In genomic region chrX:114963543-114963942, GRCm38 (mm10) we compare ENCODE assay signal across 42 mouse cellular contexts. TPM values are rescaled to one million over a fixed set of nuclear protein-coding genes. Genes with fewer than 3 reads are reported as not detected.
"Had no signal": no experiment of that assay in that cellular context is flagged by ENCODE, and none has a peak within 500 bp of the region (broad histone marks: within the 10 kb centered on the region; RNA-seq: fewer than 3 reads in every experiment).

No protein-coding gene starts in this region.

- DNase-seq: gastrocnemius, postnatal 14 days; gastrocnemius, postnatal 36 days; heart, adult 11 months; heart, adult 2 months; heart, postnatal 10 days; heart, postnatal 36 days; kidney, adult 11 months; kidney, adult 2 months; kidney, adult 9 months; kidney, postnatal 14 days; kidney, postnatal 36 days; layer of hippocampus, adult 9-11 months; layer of hippocampus, postnatal 36 days; left cerebral cortex, postnatal 4 days had no signal

- H3K4me2 ChIP-seq: heart, embryonic 11.5 days; heart, embryonic 13.5 days; hindbrain, embryonic 13.5 days; hindbrain, embryonic 15.5 days; kidney, embryonic 15.5 days; limb, embryonic 13.5 days; limb, embryonic 15.5 days; liver, embryonic 12.5 days had no signal

- H3K9ac ChIP-seq: heart, embryonic 13.5 days; hindbrain, embryonic 13.5 days; hindbrain, embryonic 15.5 days; kidney, embryonic 15.5 days; limb, embryonic 13.5 days; limb, embryonic 15.5 days; liver, embryonic 12.5 days had no signal

- H3K36me3 ChIP-seq: heart, embryonic 13.5 days; hindbrain, embryonic 13.5 days; hindbrain, embryonic 15.5 days; kidney, embryonic 15.5 days; limb, embryonic 13.5 days; limb, embryonic 15.5 days; liver, embryonic 12.5 days had no signal

- H3K27ac ChIP-seq: heart, adult 2 months; heart, embryonic 13.5 days; hindbrain, embryonic 13.5 days; hindbrain, embryonic 15.5 days; hindbrain, postnatal 0 days; kidney, embryonic 15.5 days; kidney, postnatal 0 days; limb, embryonic 13.5 days; limb, embryonic 15.5 days; liver, embryonic 12.5 days had no signal

- ATAC-seq: hindbrain, postnatal 0 days; intestine, embryonic 16.5 days; liver, embryonic 12.5 days had no signal

- H3K27me3 ChIP-seq: heart, embryonic 13.5 days; hindbrain, embryonic 13.5 days; hindbrain, embryonic 15.5 days; kidney, embryonic 15.5 days; limb, embryonic 13.5 days; limb, embryonic 15.5 days; liver, embryonic 12.5 days had no signal

- H3K4me1 ChIP-seq: heart, embryonic 13.5 days; hindbrain, embryonic 13.5 days; hindbrain, embryonic 15.5 days; kidney, embryonic 15.5 days; limb, embryonic 13.5 days; limb, embryonic 15.5 days; liver, embryonic 12.5 days had no signal

- H3K4me3 ChIP-seq: heart, adult 2 months; heart, embryonic 13.5 days; hindbrain, embryonic 13.5 days; hindbrain, embryonic 15.5 days; kidney, embryonic 15.5 days; limb, embryonic 13.5 days; limb, embryonic 15.5 days; liver, embryonic 12.5 days had no signal

- H3K9me3 ChIP-seq: heart, embryonic 13.5 days; hindbrain, embryonic 13.5 days; hindbrain, embryonic 15.5 days; kidney, embryonic 15.5 days; limb, embryonic 13.5 days; limb, embryonic 15.5 days; liver, embryonic 12.5 days had no signal

RNA-seq across cellular contexts. Expression of gene Ube2dnl2, which starts 56.2 kb away (rescaled TPM):
- total RNA-seq: gastrocnemius, adult 18-20 months; gastrocnemius, adult 8-10 months; gastrocnemius, postnatal 14 days; gastrocnemius, postnatal 36 days; heart, adult 2 months; heart, postnatal 10 days; heart, postnatal 36 days; hematopoietic stem cell, adult 5-6 weeks; hindbrain, postnatal 0 days; layer of hippocampus, adult 18-20 months; layer of hippocampus, adult 8-10 months; layer of hippocampus, postnatal 14 days; layer of hippocampus, postnatal 36 days; left cerebral cortex, adult 18-20 months; left cerebral cortex, adult 8-10 months; left cerebral cortex, postnatal 10 days; left cerebral cortex, postnatal 25 days; left cerebral cortex, postnatal 4 days; liver, adult 2 months had no signal
- polyA plus RNA-seq: gonadal fat pad, adult 2 months; heart, adult 2 months; heart, embryonic 11.5 days; heart, embryonic 13.5 days; heart, embryonic 16.5 days; hindbrain, embryonic 11.5 days; hindbrain, embryonic 13.5 days; hindbrain, embryonic 15.5 days; hindbrain, postnatal 0 days; intestine, embryonic 14.5 days; intestine, embryonic 16.5 days; kidney, adult 2 months; kidney, embryonic 15.5 days; kidney, postnatal 0 days; large intestine, adult 2 months; limb, embryonic 11.5 days; limb, embryonic 13.5 days; limb, embryonic 15.5 days; liver, adult 2 months; liver, embryonic 12.5 days had no signal

RNA-seq across cellular contexts. Expression of gene Ube2dnl1, which starts 58.7 kb away (rescaled TPM):
- total RNA-seq: gastrocnemius, adult 18-20 months; gastrocnemius, adult 8-10 months; gastrocnemius, postnatal 14 days; gastrocnemius, postnatal 36 days; heart, adult 2 months; heart, postnatal 10 days; heart, postnatal 36 days; hematopoietic stem cell, adult 5-6 weeks; hindbrain, postnatal 0 days; layer of hippocampus, adult 18-20 months; layer of hippocampus, adult 8-10 months; layer of hippocampus, postnatal 14 days; layer of hippocampus, postnatal 36 days; left cerebral cortex, adult 18-20 months; left cerebral cortex, adult 8-10 months; left cerebral cortex, postnatal 10 days; left cerebral cortex, postnatal 25 days; left cerebral cortex, postnatal 4 days; liver, adult 2 months had no signal
- polyA plus RNA-seq: gonadal fat pad, adult 2 months; heart, adult 2 months; heart, embryonic 11.5 days; heart, embryonic 13.5 days; heart, embryonic 16.5 days; hindbrain, embryonic 11.5 days; hindbrain, embryonic 13.5 days; hindbrain, embryonic 15.5 days; hindbrain, postnatal 0 days; intestine, embryonic 14.5 days; intestine, embryonic 16.5 days; kidney, adult 2 months; kidney, embryonic 15.5 days; kidney, postnatal 0 days; large intestine, adult 2 months; limb, embryonic 11.5 days; limb, embryonic 13.5 days; limb, embryonic 15.5 days; liver, adult 2 months; liver, embryonic 12.5 days had no signal
